Mouse (Mus musculus) spleen, adult 2 months (tissue): Measurements from ENCODE around the gene Ttc6.

ENCODE experiments used
- CTCF ChIP-seq: fragments of 200-500 bp; IDR thresholded peaks from 2 replicates; pipeline ENCODE4 v1.5.1; 2011; ENCODE audit warnings: mild to moderate bottlenecking, inconsistent platforms; ENCODE audit not compliant: insufficient read depth, insufficient read length, insufficient replicate concordance; ENCODE audit errors: extremely low read depth
- POLR2A ChIP-seq: fragments of 200-500 bp; IDR thresholded peaks from 2 replicates; pipeline ENCODE4 v1.6.1; 2011; ENCODE audit warnings: low read depth, low read length, inconsistent platforms

DNA sequence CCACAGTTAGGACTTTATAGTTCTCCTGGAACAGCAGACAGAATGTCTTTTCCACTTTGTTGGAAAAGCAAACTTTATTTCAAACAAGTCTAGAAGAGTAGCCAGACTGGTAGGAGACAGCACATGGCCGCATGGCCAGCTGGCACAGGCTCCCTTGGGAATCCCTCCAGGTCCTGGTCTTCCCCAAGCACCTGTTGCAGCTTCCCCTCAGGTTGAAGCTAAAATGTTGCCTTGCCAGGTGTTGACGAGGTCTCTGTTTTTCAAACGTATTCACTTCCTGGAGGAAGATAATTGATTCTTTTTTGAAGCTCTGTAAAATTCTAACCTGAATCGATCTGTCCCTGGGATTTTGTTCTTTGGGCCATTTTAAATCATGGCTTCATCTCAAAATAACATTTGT, 86.1 kb downstream of the Ttc6 start:
- no peak for TF ChIP-seq CTCF
- TF ChIP-seq POLR2A, result no peak
